Mouse (Mus musculus): ENCODE data around the gene Gm20388. TPM values are rescaled to one million over a fixed set of nuclear protein-coding genes. Genes with fewer than 3 reads are reported as not detected.

Gm20388 gene
- polyA plus RNA-seq, 1 experiment: 10.6 TPM

- 33% methylated on average over 8 of the region's 8 CpGs for WGBS
- TF ChIP-seq CTCF (IDR thresholded peaks at IDR 0.05; ENCODE audit: control insufficient read depth, insufficient read depth, low read length) (no peak), POLR2A (IDR thresholded peaks at IDR 0.05; ENCODE audit: borderline replicate concordance, control insufficient read depth, low read depth, low read length) (no peak)
- Histone ChIP-seq H3K27ac (ENCODE audit: control insufficient read depth, insufficient read depth, low read depth, low read length, poor library complexity) (no peak overlapping the region), H3K4me3 (replicated peaks; ENCODE audit: control insufficient read depth, low read depth, low read length) (no peak overlapping the region), H3K4me1 (ENCODE audit: control insufficient read depth, insufficient read depth, low read length) (peaks cover 2% of the 10 kb centered on the region; the same call in 1 of the 2 replicates)
Measured at GRCm38 (mm10) chr8:123331810-123332209, 3421.2 kb downstream of the Gm20388 start.

- Histone ChIP-seq H3K27ac (ENCODE audit: control insufficient read depth, insufficient read depth, low read depth, low read length, poor library complexity) (no peak within 1 kb of the TSS), H3K4me3 (replicated peaks; ENCODE audit: control insufficient read depth, low read depth, low read length) (peak within 1 kb of the TSS; percentile 45), H3K4me1 (ENCODE audit: control insufficient read depth, insufficient read depth, low read length) (peaks cover 2% of the 10 kb centered on the region; the same call in 1 of the 2 replicates)
- WGBS: 1% methylated on average over 76 of the region's 85 CpGs
- TF ChIP-seq POLR2A (IDR thresholded peaks at IDR 0.05; ENCODE audit: borderline replicate concordance, control insufficient read depth, low read depth, low read length): no peak
- TF ChIP-seq CTCF (IDR thresholded peaks at IDR 0.05; ENCODE audit: control insufficient read depth, insufficient read depth, low read length): no peak
Measured at GRCm38 (mm10) chr8:123332262-123333090, 3421.8 kb downstream of the Gm20388 start, which contains the start of gene Spire2. Gene Spire2 (plus strand): TSS chr8:123332713.

GRCm38 (mm10) chr8:123333091-123333587, 3422.5 kb downstream of the Gm20388 start:
- WGBS: 25% methylated on average over 16 of the region's 21 CpGs
- H3K4me3 ChIP-seq (replicated peaks; ENCODE audit: control insufficient read depth, low read depth, low read length): no peak overlapping the region
- peaks cover 2% of the 10 kb centered on the region; the same call in 1 of the 2 replicates for H3K4me1 ChIP-seq (ENCODE audit: control insufficient read depth, insufficient read depth, low read length)
- no peak overlapping the region for H3K27ac ChIP-seq (ENCODE audit: control insufficient read depth, insufficient read depth, low read depth, low read length, poor library complexity)
- TF ChIP-seq POLR2A (IDR thresholded peaks at IDR 0.05; ENCODE audit: borderline replicate concordance, control insufficient read depth, low read depth, low read length): no peak
- TF ChIP-seq CTCF (IDR thresholded peaks at IDR 0.05; ENCODE audit: control insufficient read depth, insufficient read depth, low read length): no peak

- Histone ChIP-seq H3K4me3 (replicated peaks; ENCODE audit: control insufficient read depth, low read depth, low read length) (no peak overlapping the region), H3K4me1 (ENCODE audit: control insufficient read depth, insufficient read depth, low read length) (peaks cover 2% of the 10 kb centered on the region; the same call in 1 of the 2 replicates), H3K27ac (ENCODE audit: control insufficient read depth, insufficient read depth, low read depth, low read length, poor library complexity) (no peak overlapping the region)
- TF ChIP-seq CTCF (IDR thresholded peaks at IDR 0.05; ENCODE audit: control insufficient read depth, insufficient read depth, low read length): no peak
- no peak for TF ChIP-seq POLR2A (IDR thresholded peaks at IDR 0.05; ENCODE audit: borderline replicate concordance, control insufficient read depth, low read depth, low read length)
- 28% methylated on average over 7 of the region's 7 CpGs for WGBS
Measured at GRCm38 (mm10) chr8:123333864-123334263, 3423.2 kb downstream of the Gm20388 start.

- Histone ChIP-seq H3K27ac (ENCODE audit: control insufficient read depth, insufficient read depth, low read depth, low read length, poor library complexity) (no peak overlapping the region), H3K4me3 (replicated peaks; ENCODE audit: control insufficient read depth, low read depth, low read length) (no peak overlapping the region), H3K4me1 (ENCODE audit: control insufficient read depth, insufficient read depth, low read length) (peaks cover 2% of the 10 kb centered on the region; the same call in 1 of the 2 replicates)
- 30% methylated on average over 1 of the region's 1 CpGs for WGBS
- TF ChIP-seq CTCF (IDR thresholded peaks at IDR 0.05; ENCODE audit: control insufficient read depth, insufficient read depth, low read length) (no peak), POLR2A (IDR thresholded peaks at IDR 0.05; ENCODE audit: borderline replicate concordance, control insufficient read depth, low read depth, low read length) (no peak)
Measured at GRCm38 (mm10) chr8:123334467-123334866, 3423.8 kb downstream of the Gm20388 start.

- peaks cover 1% of the 10 kb centered on the region for H3K4me1 ChIP-seq (ENCODE audit: control insufficient read depth, insufficient read depth, low read length)
- no peak overlapping the region for H3K27ac ChIP-seq (ENCODE audit: control insufficient read depth, insufficient read depth, low read depth, low read length, poor library complexity)
- TF ChIP-seq CTCF (IDR thresholded peaks at IDR 0.05; ENCODE audit: control insufficient read depth, insufficient read depth, low read length): no peak
- 82% methylated on average over 3 of the region's 3 CpGs for WGBS
- H3K4me3 ChIP-seq (replicated peaks; ENCODE audit: control insufficient read depth, low read depth, low read length): no peak overlapping the region
Measured at GRCm38 (mm10) chr8:123337475-123337874, 3426.8 kb downstream of the Gm20388 start.

- WGBS: 91% methylated on average over 4 of the region's 4 CpGs
- no peak overlapping the region for H3K27ac ChIP-seq (ENCODE audit: control insufficient read depth, insufficient read depth, low read depth, low read length, poor library complexity)
- H3K4me1 ChIP-seq (ENCODE audit: control insufficient read depth, insufficient read depth, low read length): peaks cover 1% of the 10 kb centered on the region
- no peak overlapping the region for H3K4me3 ChIP-seq (replicated peaks; ENCODE audit: control insufficient read depth, low read depth, low read length)
- peak; percentile 34; the same call in 1 of the 2 replicates for TF ChIP-seq CTCF (IDR thresholded peaks at IDR 0.05; ENCODE audit: control insufficient read depth, insufficient read depth, low read length)
- TF ChIP-seq POLR2A (IDR thresholded peaks at IDR 0.05; ENCODE audit: borderline replicate concordance, control insufficient read depth, low read depth, low read length): no peak
Measured at GRCm38 (mm10) chr8:123340071-123340470, 3429.4 kb downstream of the Gm20388 start.

Data from bone marrow, adult 2 months (tissue).